Mouse (Mus musculus): ENCODE measurements around the gene Myo7a.

GRCm38 (mm10) chr7:98153892-98154291 lies 34.6 kb upstream of the Myo7a start:
- TF ChIP-seq CTCF (IDR thresholded peaks at IDR 0.05; ENCODE audit: low read depth, low read length): no peak
- no peak for TF ChIP-seq TAL1 (conservative IDR thresholded peaks at IDR 0.05; ENCODE audit: low read depth, low read length)
- TF ChIP-seq GATA1 (IDR thresholded peaks at IDR 0.05; ENCODE audit: borderline replicate concordance, low read length): no peak

Data from G1E (cell line).